Mouse (Mus musculus) yolk sac, embryonic 10.5 days (tissue): ENCODE measurements around the gene Scamp3.
A peak's percentile ranks its signal among the peaks of the same experiment; 100 is the strongest.
"Not testable (repeated sequence)": the region's sequence is repeated elsewhere in the genome, so short reads cannot be mapped to it uniquely, and the experiment has no call there.

Source experiments
- DNase-seq: peaks from one replicate; pipeline ENCODE4 v3.0.0-alpha.2; 2017; ENCODE audit warnings: low spot score

Scamp3 gene

GRCm38 (mm10) chr3:89177242-89178106 lies at the start of gene Scamp3:
Scamp3 (plus strand) TSS chr3:89177473.
- DNase-seq, result peak; percentile 97

GRCm38 (mm10) chr3:89129908-89130307 lies 47.4 kb upstream of the Scamp3 start:
- DNase-seq, result no peak

DNA sequence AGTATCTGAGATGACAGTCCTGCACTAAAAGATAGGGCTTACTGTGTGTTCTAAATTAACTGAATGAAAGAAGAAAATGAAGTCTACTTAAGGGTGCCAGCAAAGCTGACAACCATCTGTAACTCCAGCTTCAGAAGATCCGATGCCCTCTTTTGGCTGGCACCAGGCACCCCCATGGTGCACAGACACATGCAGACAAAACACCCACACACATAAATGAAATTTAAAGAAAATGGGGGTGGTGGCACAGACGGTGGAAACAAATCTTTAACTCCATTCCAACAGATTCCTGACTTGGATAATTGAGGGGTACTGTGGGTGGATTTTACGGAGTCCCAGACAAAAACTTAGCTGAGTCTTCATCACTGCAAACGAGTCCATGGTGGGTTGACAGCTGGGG lies 45.5 kb upstream of the Scamp3 start:
- no peak for DNase-seq

GRCm38 (mm10) chr3:89132285-89133062 lies 44.8 kb upstream of the Scamp3 start:
- DNase-seq, result peak; percentile 69

- no peak for DNase-seq
Observed at GRCm38 (mm10) chr3:89133063-89133450, 44.2 kb upstream of the Scamp3 start.

DNA sequence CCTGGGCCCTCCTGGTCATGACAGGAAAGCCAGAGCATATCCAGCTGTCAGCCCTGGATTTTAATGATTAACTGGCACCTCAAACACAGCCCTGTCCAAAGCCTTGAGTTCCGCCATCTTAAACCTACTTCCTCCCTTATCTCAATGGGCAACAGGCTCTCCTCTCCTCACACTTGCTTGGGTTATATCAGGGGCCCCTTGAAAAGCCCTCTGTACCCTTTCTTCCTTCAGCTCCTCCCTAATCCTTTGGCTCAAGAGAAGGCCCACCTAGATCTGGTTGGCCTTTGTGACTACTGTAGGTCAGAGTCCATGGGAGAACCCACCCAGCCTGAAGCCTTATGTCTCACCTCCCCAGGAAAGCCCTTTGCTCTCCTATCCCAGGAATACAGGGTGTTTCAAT lies 43.5 kb upstream of the Scamp3 start:
- DNase-seq, result peak; percentile 72

- peak; percentile 47 for DNase-seq
Observed at GRCm38 (mm10) chr3:89135958-89136357, 41.3 kb upstream of the Scamp3 start, which contains the start of gene Pklr. Pklr (plus strand) TSS chr3:89136142.

- DNase-seq, result peak; percentile 90
Observed at GRCm38 (mm10) chr3:89136365-89136764, 40.9 kb upstream of the Scamp3 start.

GRCm38 (mm10) chr3:89144821-89145220 lies 32.5 kb upstream of the Scamp3 start:
- DNase-seq, result no peak

DNA sequence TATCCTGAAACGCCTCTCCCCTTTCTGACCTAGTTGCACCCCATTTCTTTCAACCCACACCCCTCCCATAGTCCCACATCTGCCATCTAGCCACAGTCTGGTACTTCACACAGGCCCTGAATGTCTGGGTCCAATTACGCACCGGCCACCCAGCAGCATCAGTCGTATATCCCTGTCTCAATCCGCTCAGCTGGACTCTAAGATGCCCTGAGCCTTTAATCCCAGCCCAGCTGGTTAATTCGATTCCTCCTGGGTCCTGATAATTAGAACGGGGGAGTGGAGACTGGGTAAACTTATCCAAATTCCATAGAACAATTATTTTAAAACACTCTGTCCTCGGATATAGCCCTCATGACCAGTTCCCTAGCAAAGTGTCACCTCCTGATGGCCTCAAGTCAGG lies 31.7 kb upstream of the Scamp3 start:
- DNase-seq, result no peak

- DNase-seq, result peak; percentile 80
Observed at GRCm38 (mm10) chr3:89147101-89147978, 29.9 kb upstream of the Scamp3 start.

DNA sequence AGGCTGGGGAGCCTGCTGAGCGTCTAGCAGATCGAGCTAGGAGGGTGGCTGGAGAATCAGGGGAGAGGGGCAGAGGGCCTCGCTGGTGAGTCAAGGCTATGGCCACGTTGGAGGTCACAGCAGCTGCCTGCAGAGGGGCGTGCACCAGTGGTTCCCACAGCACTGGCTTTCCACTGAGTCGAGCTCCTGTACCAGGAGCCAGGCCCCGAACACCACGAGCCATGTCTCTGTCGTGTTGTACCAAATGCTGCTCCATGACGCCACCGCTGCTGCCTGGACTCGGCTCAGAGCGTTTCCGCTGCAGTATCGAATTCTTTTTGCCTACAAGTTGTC lies 29.3 kb upstream of the Scamp3 start:
- DNase-seq, result no peak

DNA sequence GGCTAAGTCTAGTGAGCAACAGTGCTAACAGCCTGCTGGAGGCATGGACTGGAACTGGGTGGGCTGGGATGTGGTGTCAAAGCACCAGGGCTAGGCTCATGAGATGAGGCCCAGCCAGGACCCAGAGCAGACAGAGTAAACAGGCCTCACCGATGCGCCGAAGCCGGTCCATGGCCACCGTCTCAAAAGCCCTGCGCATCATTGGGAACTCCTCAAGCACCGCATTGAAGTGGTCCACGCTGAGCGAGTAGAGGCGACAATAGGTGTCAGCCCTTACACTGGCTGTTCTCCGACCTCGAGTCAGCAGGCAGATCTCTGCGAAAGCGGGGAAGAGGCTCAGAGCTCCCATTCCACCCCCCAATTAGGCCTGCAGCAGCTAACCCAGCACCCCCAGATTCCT lies 28.7 kb upstream of the Scamp3 start:
- DNase-seq, result no peak

DNA sequence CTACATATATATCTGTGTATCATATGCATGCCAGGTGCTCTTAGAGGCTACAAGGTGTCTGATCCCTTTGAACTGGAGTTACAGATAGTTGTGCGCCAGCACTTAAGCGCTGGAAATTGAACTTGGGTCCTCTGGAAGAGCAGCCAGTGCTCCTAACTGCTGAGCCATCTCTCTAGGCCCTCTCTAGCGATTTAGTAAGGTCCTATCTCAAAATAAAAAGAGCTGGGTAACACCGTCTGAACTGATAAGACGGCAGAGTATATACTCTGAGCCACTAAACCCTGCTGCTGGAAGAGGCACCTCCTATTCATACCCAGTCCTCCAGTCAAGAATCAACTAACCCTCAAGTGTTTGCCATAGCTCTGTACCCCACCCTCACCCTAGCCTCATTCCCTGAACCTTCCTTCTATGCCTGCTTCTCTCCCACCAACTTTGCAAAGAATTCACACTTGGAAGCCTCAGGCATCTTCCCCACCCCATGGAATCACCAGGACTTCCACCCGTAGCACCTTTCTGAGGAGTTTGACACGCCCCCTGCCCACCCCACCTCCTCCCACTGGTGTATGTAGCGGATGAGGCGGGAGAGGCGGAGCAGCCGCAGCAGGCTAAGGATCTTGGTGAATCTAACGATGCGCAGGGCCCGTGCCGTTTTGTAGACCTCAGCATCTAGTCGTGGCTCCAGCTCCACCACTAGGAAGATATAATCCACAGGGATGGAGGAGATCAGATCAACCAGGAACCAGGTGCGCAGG lies 25.0 kb upstream of the Scamp3 start:
- DNase-seq, result no peak

GRCm38 (mm10) chr3:89156951-89157350 lies 20.3 kb upstream of the Scamp3 start:
- DNase-seq, result no peak

GRCm38 (mm10) chr3:89158651-89159050 lies 18.6 kb upstream of the Scamp3 start:
- DNase-seq, result no peak

GRCm38 (mm10) chr3:89159211-89159610 lies 18.1 kb upstream of the Scamp3 start:
- DNase-seq, result peak; percentile 71

DNA sequence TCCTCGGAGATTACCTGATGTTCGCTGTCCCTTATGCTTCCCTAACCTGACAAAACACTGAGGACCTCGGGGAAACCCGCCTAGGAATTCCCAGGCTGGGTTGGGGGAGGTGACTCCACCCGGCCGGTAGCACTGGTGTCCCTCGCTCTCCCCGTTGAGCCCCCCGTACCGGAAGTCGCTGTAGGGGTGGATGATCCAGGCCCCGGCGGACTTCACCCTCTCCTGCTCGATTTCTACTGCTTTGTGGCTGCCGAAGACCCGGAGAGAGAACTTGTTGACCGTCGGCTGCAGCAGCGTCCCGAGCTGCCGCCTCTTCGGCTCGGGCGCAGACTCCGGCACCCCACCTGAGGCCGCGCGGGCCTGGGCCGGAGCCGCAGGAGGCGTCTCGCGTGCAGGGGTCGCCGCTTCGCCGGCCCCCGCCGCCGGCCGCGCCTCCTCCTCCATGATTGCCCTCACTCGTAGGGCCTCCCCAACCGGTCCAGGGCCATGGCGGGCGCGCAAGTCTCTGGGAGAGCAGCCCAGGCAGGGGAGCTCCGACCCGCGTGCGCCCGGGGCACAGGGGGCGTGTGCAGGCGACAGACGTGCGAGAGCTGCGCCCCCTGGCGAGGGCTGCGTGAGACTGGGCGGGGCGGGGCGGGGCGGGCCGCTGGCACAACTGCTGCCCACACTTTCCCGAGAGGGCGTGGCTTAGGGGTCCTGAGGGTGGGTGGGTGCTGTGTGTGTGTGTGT lies 17.5 kb upstream of the Scamp3 start, which contains the start of gene Hcn3:
Hcn3 (minus strand) TSS at position 581 of the 729 bp plus-strand sequence.
- DNase-seq, result peak; percentile 66

- DNase-seq, result not testable (repeated sequence)
Observed at GRCm38 (mm10) chr3:89161207-89161606, 16.1 kb upstream of the Scamp3 start.

DNA sequence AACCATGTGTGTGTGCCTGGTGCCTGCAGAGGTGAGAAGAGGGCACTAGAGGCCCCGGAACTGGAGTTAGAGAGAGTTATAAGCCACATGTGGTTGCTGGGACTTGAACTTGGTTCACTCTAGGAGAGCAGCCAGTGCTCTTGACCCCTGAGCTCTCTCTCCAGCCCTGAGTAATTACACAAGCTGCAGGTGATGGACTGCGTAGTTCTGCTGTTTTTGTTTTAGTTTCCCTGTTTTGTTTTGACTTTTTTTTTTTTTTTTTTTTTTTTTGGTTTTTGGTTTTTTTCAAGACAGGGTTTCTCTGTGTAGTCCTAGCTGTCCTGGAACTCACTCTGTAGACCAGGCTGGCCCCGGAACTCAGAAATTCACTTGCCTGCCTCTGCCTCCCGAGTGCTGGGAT lies 15.5 kb upstream of the Scamp3 start:
- no peak for DNase-seq

- no peak for DNase-seq
Observed at GRCm38 (mm10) chr3:89163123-89163522, 14.2 kb upstream of the Scamp3 start.
